Mouse (Mus musculus) kidney, postnatal 0 days (tissue): Measurements from ENCODE around the gene Lrrc55. TPM values are rescaled to one million over a fixed set of nuclear protein-coding genes. Genes with fewer than 3 reads are reported as not detected.
A peak's percentile ranks its signal among the peaks of the same experiment; 100 is the strongest.
"Not testable (repeated sequence)": the region's sequence is repeated elsewhere in the genome, so short reads cannot be mapped to it uniquely, and the experiment has no call there.

Source experiments
- ATAC-seq: fragments of 200-750 bp; cut with Nextera tagmentation; replicated peaks from 2 replicates; pipeline ENCODE4 v1.8.0; 2017; ENCODE audit warnings: low read depth, moderate number of reproducible peaks, moderate TSS enrichment, moderate library complexity; ENCODE audit not compliant: low FRiP score
- DNase-seq: peaks from one replicate; pipeline ENCODE4 v3.0.0-alpha.2; 2016; ENCODE audit warnings: low spot score
- H3K27ac ChIP-seq: fragments of 300-500 bp; sonication (generic); 2 replicates; pipeline ENCODE4 v1.5.1; 2014; ENCODE audit warnings: mild to moderate bottlenecking
- H3K27me3 ChIP-seq: fragments of 300-500 bp; sonication (generic); 2 replicates; pipeline ENCODE4 v1.6.1; 2014; ENCODE audit warnings: low read length, mixed read lengths; ENCODE audit not compliant: insufficient read depth
- H3K36me3 ChIP-seq: fragments of 300-500 bp; sonication (generic); 2 replicates; pipeline ENCODE4 v1.6.1; 2014; ENCODE audit warnings: low read length, mixed read lengths; ENCODE audit not compliant: insufficient read depth
- H3K4me1 ChIP-seq: fragments of 300-500 bp; sonication (generic); replicated peaks from 2 replicates; pipeline ENCODE4 v1.6.1; 2014; ENCODE audit warnings: antibody characterized with exemption, low read length, mixed read lengths; ENCODE audit not compliant: insufficient read depth
- H3K4me2 ChIP-seq: fragments of 300-500 bp; sonication (generic); 2 replicates; pipeline ENCODE4 v1.6.1; 2014; ENCODE audit warnings: mild to moderate bottlenecking, low read length, moderate library complexity, mixed read lengths
- H3K4me3 ChIP-seq: fragments of 300-500 bp; sonication (generic); replicated peaks from 2 replicates; pipeline ENCODE4 v1.5.1; 2014; ENCODE audit warnings: low read depth, low read length
- H3K9ac ChIP-seq: fragments of 300-500 bp; sonication (generic); 2 replicates; pipeline ENCODE4 v1.6.1; 2014; ENCODE audit warnings: low read depth, low read length
- H3K9me3 ChIP-seq: fragments of 300-500 bp; sonication (generic); replicated peaks from 2 replicates; pipeline ENCODE4 v1.6.1; 2016; ENCODE audit warnings: low read length, inconsistent platforms, mixed read lengths
- CTCF ChIP-seq: IDR thresholded peaks from 2 replicates; pipeline ENCODE4 v1.5.1; 2016; ENCODE audit warnings: antibody characterized with exemption, low read depth, mild to moderate bottlenecking, moderate library complexity
- WGBS: fragments of 180-500 bp; shearing (Covaris S2); extraction: QIAGEN DNeasy Blood & Tissue Kit; methylation state at CpG from one replicate; pipeline ENCODE4 v1.1.7; 2014; 5-methylcytosine and 5-hydroxymethylcytosine counted together
- polyA plus RNA-seq: library from polyadenylated mRNA; unstranded; fragments of >200 nt; fragmentation: Nextera tagmentation; extraction: Ambion mirVana; gene quantifications from 2 replicates; pipeline ENCODE4 v1.2.1, GENCODE M21; 2015

Gene Lrrc55
- 0.47 and 0.84 TPM in 2 replicates for polyA plus RNA-seq

- Histone ChIP-seq H3K9ac (no peak within 1 kb of the TSS), H3K9me3 (no peaks in the 10 kb centered on the region), H3K27ac (no peak within 1 kb of the TSS), H3K36me3 (no peaks in the 10 kb centered on the region), H3K27me3 (no peaks in the 10 kb centered on the region), H3K4me1 (no peaks in the 10 kb centered on the region), H3K4me3 (no peak within 1 kb of the TSS), H3K4me2 (peak within 1 kb of the TSS; percentile 41)
- 65% methylated on average over 1 of the region's 1 CpGs for WGBS
- no peak for DNase-seq
- TF ChIP-seq CTCF = no peak
- ATAC-seq = no peak
These were observed at the start of gene Lrrc55 for GRCm38 (mm10) chr2:85196901-85197300. TSS of gene Lrrc55 (minus strand) at chr2:85197197.

GRCm38 (mm10) chr2:85246506-85247082 lies 49.6 kb upstream of the Lrrc55 start:
- DNase-seq = peak; percentile 79
- H3K36me3 ChIP-seq = no peaks in the 10 kb centered on the region
- no peak overlapping the region for H3K4me2 ChIP-seq
- ATAC-seq = 0 out of 2 replicates have a peak, but pooled peaks have one; percentile 69
- H3K4me3 ChIP-seq = no peak overlapping the region
- WGBS = 2% methylated on average over 4 of the region's 4 CpGs
- no peak overlapping the region for H3K27ac ChIP-seq
- no peaks in the 10 kb centered on the region for H3K27me3 ChIP-seq
- no peaks in the 10 kb centered on the region for H3K9me3 ChIP-seq
- no peak overlapping the region for H3K9ac ChIP-seq
- no peaks in the 10 kb centered on the region for H3K4me1 ChIP-seq
- peak; percentile 95 for TF ChIP-seq CTCF

GRCm38 (mm10) chr2:85245737-85246136 lies 48.7 kb upstream of the Lrrc55 start:
- DNase-seq (no peak), ATAC-seq (no peak)
- H3K4me2 ChIP-seq = no peak overlapping the region
- no peak overlapping the region for H3K9ac ChIP-seq
- no peaks in the 10 kb centered on the region for H3K36me3 ChIP-seq
- TF ChIP-seq CTCF = no peak
- no peak overlapping the region for H3K27ac ChIP-seq
- no peaks in the 10 kb centered on the region for H3K4me1 ChIP-seq
- no peak overlapping the region for H3K4me3 ChIP-seq
- H3K9me3 ChIP-seq = no peaks in the 10 kb centered on the region
- no peaks in the 10 kb centered on the region for H3K27me3 ChIP-seq
- 60% methylated on average over 5 of the region's 5 CpGs for WGBS

- Histone ChIP-seq H3K4me1 (no peaks in the 10 kb centered on the region), H3K4me2 (no peak overlapping the region), H3K36me3 (no peaks in the 10 kb centered on the region), H3K9ac (no peak overlapping the region), H3K9me3 (no peaks in the 10 kb centered on the region), H3K27ac (no peak overlapping the region), H3K4me3 (no peak overlapping the region), H3K27me3 (no peaks in the 10 kb centered on the region)
- ATAC-seq (no peak), DNase-seq (no peak)
- no peak for TF ChIP-seq CTCF
- WGBS = 20% methylated on average over 4 of the region's 4 CpGs
These were observed 41.2 kb upstream of the Lrrc55 start for GRCm38 (mm10) chr2:85238068-85238667.

DNA sequence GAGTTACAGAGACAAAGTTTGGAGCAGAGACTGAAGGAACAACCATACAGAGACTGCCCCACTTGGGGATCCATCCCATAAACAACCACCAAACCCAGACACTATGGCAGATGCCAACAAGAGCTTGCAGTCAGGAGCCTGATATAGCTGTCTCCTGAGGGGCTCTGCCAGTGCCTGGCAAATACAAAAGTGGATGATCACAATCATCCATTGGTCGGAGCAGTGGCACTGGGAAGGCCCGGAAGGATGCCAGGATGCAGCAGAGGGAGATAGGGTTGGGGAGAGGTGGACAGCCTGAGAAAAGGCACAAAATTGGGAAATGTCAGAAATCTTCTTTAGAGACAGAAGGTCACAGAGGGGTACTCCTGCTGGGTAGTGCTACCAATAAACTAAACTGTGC lies 40.2 kb upstream of the Lrrc55 start:
- not testable (repeated sequence) for H3K4me3 ChIP-seq, H3K9ac ChIP-seq, H3K9me3 ChIP-seq, H3K4me1 ChIP-seq, H3K4me2 ChIP-seq, ATAC-seq, DNase-seq, H3K36me3 ChIP-seq, H3K27ac ChIP-seq, H3K27me3 ChIP-seq
- 94% methylated on average over 2 of the region's 2 CpGs for WGBS

GRCm38 (mm10) chr2:85230771-85231511 lies 33.9 kb upstream of the Lrrc55 start:
- no peaks in the 10 kb centered on the region for H3K4me1 ChIP-seq
- TF ChIP-seq CTCF = no peak
- H3K9ac ChIP-seq = no peak overlapping the region
- no peak overlapping the region for H3K4me3 ChIP-seq
- H3K27ac ChIP-seq = no peak overlapping the region
- WGBS = 43% methylated on average over 4 of the region's 4 CpGs
- no peaks in the 10 kb centered on the region for H3K36me3 ChIP-seq
- H3K4me2 ChIP-seq = no peak overlapping the region
- peak; percentile 36; the same call in 1 of the 2 replicates for ATAC-seq
- no peaks in the 10 kb centered on the region for H3K27me3 ChIP-seq
- DNase-seq = peak; percentile 10
- H3K9me3 ChIP-seq = no peaks in the 10 kb centered on the region
